Mouse (Mus musculus): ENCODE results near the gene Spag7.
A peak's percentile ranks its signal among the peaks of the same experiment; 100 is the strongest.

Gene Spag7

GRCm38 (mm10) chr11:70643051-70643450 lies 26.2 kb downstream of the Spag7 start:
- DNase-seq (ENCODE audit: low spot score in 2 of 2): no peak

DNA sequence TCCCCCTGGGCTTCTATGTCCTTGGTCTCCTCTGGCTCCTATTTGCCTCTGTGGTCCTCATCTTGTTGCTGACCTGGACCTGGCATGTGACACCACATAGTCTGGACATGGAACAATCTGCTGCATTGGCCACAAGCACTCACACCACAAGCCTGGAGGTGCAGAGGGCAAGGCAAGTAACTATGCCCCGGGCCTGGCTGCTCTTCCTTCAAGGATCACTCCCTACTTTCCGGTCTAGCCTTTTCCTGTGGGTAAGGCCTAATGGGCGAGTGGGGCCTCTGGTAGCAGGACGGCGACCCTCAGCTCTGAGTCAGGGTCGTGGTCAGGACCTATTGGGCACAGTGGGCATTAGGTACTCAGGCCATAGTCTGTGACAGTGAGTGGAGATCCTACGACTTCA lies 28.0 kb downstream of the Spag7 start:
- DNase-seq (ENCODE audit: low spot score in 2 of 2): no peak

- DNase-seq (ENCODE audit: low spot score in 2 of 2): no peak
These were observed 29.2 kb downstream of the Spag7 start for GRCm38 (mm10) chr11:70639976-70640375.

GRCm38 (mm10) chr11:70638714-70639278 lies 30.4 kb downstream of the Spag7 start, which contains the start of gene Gp1ba:
Gene Gp1ba (plus strand): TSS chr11:70639122.
- DNase-seq (ENCODE audit: low spot score in 2 of 2): no peak

DNA sequence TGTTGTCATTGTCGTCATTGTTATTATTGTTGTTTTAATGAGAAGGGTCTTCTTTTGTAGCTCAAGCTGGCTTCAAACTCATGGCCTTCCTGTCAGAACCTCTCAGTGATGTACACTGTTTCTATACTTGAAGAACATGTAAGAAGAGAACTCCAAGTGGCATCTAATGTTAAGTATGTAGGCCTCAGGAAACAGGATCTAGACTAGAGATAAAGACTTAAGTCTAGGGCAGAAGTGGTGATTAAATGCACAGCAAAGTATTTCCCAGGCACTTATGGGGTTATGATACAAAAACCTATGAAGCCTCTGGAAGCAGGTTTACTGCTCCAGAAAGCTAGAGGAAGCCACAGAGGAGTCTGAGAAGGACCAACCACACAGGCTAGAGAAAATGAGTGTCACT lies 30.9 kb downstream of the Spag7 start:
- no peak for DNase-seq (ENCODE audit: low spot score in 2 of 2)

DNA sequence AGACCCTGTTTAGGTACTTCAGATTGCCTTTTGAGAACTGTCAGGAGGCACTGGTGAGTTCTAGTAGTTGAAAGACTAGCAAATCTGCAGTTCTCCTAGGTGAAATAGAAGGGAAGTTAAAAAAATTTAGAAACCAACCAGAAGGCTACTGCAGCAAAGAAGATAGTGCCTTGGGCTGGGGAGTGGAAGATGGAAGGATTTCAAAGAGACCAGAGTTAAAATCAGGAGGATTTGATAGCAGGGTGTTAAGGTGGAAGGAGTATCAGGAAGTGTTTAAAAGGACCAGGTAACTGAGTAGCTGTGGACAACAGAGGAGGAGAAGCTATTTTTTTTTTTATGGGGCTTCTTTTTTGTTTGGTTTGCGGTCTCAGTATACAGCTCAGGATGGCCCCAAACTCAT lies 31.5 kb downstream of the Spag7 start:
- DNase-seq (ENCODE audit: low spot score in 2 of 2): no peak

- no peak for DNase-seq (ENCODE audit: low spot score in 2 of 2)
These were observed 33.6 kb downstream of the Spag7 start for GRCm38 (mm10) chr11:70635601-70636000.

DNA sequence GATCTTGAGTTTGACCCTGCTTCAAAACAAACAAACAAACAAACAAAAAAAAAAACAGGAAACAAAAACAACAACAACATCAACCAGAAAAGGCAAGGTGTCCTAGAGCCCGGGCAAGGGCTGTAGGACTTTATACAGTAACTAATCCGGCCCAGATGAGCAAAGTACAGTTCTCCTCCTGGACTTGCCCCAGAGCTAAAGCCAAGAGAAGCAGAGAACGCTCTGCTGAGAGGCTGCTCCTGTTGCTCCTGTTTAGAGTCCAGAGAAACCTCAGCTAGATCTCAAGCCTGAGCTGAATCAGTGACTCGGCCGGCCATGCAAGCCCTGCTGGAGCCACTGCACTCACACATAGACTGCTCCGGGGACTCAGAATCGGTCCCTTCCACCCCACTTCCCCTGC lies 39.1 kb downstream of the Spag7 start:
- no peak for DNase-seq (ENCODE audit: low spot score in 2 of 2)

DNA sequence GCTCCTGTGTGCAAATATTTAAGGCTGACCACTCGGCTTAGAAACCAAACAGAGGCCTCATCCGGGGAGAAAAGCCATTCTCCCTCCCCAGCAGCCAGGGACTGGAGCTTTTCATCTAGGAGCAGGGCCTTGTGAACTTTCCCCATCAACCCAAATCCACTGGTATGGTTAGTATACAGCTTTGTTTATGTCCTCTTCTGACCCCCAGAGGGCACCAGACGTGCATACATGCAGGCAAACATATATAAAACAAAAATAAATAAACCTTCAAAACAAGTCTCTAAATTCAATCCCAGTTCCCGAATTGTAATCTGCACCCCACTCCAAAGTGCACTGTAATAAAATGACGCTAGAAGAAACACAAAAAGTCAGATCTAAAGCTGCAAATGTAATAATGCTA lies 39.7 kb downstream of the Spag7 start:
- peak; percentile 33 to 52 for DNase-seq (ENCODE audit: low spot score in 2 of 2)

- DNase-seq (ENCODE audit: low spot score in 2 of 2): no peak
These were observed 40.8 kb downstream of the Spag7 start for GRCm38 (mm10) chr11:70628431-70628830.

DNA sequence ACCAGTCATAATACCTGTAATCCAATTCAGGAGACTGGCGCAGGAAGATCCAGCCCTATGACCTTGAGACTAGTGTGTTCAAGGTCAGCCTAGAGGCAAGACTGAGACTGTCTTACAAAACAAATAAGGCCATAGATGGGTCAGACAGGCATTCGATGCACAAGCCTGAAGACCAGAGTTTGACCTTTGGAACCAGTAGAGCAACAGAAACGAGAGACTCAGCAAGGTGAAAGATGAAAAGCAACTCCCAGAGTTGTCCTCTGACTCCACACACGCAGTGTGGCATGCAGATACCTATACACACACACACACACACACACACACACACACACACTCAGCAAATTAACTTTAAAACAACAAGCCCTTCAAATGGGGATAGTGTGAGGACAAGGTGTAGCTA lies 42.3 kb downstream of the Spag7 start:
- no peak for DNase-seq (ENCODE audit: low spot score in 2 of 2)

- DNase-seq (ENCODE audit: low spot score in 2 of 2): peak in 1 of 2 experiments; percentile 38
These were observed 43.7 kb downstream of the Spag7 start for GRCm38 (mm10) chr11:70625473-70625872.

- no peak for DNase-seq (ENCODE audit: low spot score in 2 of 2)
These were observed 46.0 kb downstream of the Spag7 start for GRCm38 (mm10) chr11:70623053-70623742.

GRCm38 (mm10) chr11:70621972-70622814 lies 47.0 kb downstream of the Spag7 start:
- DNase-seq (ENCODE audit: low spot score in 2 of 2): no peak

GRCm38 (mm10) chr11:70619101-70619500 lies 50.1 kb downstream of the Spag7 start, which contains the start of gene Chrne:
Gene Chrne (minus strand): TSS chr11:70619216.
- no peak for DNase-seq (ENCODE audit: low spot score in 2 of 2)

DNA sequence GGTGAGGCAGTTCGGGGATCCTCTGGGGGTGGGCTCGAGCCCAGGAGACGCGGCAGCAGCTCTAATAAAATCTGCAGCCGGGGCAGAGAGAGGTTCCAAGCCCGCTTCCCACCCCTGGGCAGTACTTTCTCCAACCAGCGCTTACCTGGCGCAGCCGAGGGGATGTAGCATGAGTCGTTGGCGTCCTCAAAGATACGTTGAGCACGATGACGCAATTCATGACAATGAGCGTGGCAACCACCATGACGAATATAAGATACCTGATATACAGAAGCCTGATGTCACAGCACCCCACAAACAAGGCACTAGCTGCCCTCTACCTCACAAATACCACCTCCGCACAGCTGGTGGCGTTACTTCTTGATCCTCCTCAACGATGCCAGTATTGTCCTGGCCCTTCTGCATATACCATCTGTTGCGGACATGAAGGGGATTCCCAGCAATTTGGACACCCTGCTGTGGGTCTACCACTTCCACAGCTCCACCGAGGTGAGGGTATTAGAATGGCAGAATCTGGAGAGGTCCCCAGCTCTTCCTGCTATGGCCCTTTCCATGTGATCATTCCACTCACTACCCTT lies 53.6 kb downstream of the Spag7 start, which contains the start of gene 4930544D05Rik:
4930544D05Rik (plus strand) TSS at position 333 of the 578 bp plus-strand sequence.
- no peak for DNase-seq (ENCODE audit: low spot score in 2 of 2)

DNA sequence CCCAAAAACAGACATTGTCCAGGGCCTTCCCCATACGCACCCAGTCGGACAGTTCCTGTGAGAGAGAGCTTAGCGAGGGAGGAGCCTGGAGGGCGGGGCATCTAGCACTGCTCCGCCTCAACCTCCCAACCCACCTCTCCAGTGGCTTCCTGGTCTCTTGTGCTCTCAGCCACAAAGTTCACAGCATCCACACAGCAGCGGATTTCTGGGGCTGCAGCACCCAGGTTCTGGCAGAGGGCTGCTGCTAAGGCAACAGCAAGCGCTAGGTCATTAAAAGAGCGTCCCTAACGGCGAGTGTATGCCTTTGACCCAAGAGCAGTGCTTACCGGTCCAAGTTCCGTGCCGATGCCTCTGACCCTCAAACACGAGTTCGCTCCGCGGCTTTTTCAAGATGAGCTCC lies 54.1 kb downstream of the Spag7 start:
- peak; percentile 83 to 84 for DNase-seq (ENCODE audit: low spot score in 2 of 2)
